Mouse (Mus musculus): ENCODE measurements around the gene Ulk4. TPM values are rescaled to one million over a fixed set of nuclear protein-coding genes. Genes with fewer than 3 reads are reported as not detected.

Gene Ulk4
- polyA plus RNA-seq, 1 experiment from 2014 or later = 167 TPM

DNA sequence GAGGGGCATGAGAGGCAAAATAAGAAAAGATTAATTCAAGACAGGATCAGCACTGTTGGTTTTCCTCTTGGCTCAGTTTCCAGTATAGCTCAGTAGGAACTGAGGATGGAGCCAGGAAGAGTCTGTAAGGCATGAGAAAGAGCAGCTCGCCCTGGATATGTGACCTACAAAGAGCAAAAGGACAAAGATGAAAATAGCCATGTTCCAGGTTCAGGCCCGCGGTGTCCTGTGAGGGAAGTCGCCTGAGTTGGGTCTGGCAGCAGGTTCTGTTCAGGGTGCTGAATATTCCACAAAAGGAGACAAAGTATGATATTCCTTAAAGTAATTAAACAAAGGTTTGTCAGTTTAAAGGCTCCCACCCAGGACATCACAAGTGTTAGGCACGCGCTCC is 34.8 kb upstream of the Ulk4 start:
- Histone ChIP-seq H3K9ac (no peak overlapping the region), H3K27ac (peak overlapping the region; percentile 22; the same call in 1 of the 2 replicates), H3K4me3 (no peak overlapping the region), H3K4me2 (replicated peaks) (no peak overlapping the region), H3K36me3 (no peaks in the 10 kb centered on the region), H3K4me1 (peaks cover 50% of the 10 kb centered on the region), H3K27me3 (no peaks in the 10 kb centered on the region), H3K9me3 (no peaks in the 10 kb centered on the region)
- ATAC-seq (ENCODE audit: low FRiP score, low read depth) = no peak
- WGBS = 83% methylated on average over 6 of the region's 6 CpGs

DNA sequence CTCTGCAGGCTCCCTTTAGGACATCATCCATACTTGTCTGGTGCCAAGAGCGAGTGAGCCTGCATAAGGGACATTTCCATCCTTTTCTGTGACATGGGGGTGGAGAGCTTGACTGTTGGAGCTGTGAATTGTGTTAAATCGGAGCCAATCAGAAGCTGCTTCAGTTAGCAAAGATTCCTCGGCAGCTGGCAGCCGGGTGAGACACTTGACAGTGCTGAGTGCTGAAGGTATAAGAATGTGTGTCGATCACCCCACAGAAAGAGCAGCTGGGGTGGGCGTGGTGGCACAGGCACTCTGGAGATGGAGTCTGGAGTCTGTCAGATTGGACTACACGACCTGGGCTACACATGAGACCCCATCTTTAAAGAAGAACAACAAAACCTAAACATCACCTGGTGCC is 33.5 kb upstream of the Ulk4 start:
- Histone ChIP-seq H3K9me3 (no peaks in the 10 kb centered on the region), H3K27ac (no peak overlapping the region), H3K4me3 (no peak overlapping the region), H3K4me1 (peaks cover 41% of the 10 kb centered on the region), H3K9ac (no peak overlapping the region), H3K36me3 (no peaks in the 10 kb centered on the region), H3K27me3 (no peaks in the 10 kb centered on the region), H3K4me2 (replicated peaks) (no peak overlapping the region)
- no peak for ATAC-seq (ENCODE audit: low FRiP score, low read depth)
- 78% methylated on average over 7 of the region's 7 CpGs for WGBS

DNA sequence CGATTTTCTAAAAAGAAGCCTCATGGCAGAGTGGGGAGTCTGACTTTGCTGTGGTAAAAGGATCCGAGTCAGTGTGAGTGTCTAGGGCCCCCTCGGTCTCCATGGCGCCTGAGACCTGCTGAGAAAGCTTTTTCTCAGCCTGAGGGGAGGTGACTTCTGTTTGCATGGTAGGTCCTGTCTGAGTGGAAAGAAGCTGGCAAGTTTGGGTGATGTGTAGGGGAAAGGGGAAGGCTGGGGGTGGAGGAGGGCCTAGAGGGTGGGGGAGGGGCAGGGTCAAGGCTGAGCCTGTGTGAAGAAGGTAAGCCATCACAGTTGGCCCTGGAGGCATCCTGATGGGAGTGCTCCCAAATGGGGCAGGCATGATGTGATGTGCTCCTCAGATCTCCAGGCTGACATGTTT is 32.3 kb upstream of the Ulk4 start:
- Histone ChIP-seq H3K4me1 (peaks cover 29% of the 10 kb centered on the region), H3K4me2 (replicated peaks) (no peak overlapping the region), H3K27me3 (no peaks in the 10 kb centered on the region), H3K9me3 (no peaks in the 10 kb centered on the region), H3K36me3 (no peaks in the 10 kb centered on the region), H3K27ac (no peak overlapping the region), H3K9ac (no peak overlapping the region), H3K4me3 (no peak overlapping the region)
- ATAC-seq (ENCODE audit: low FRiP score, low read depth) = no peak
- 57% methylated on average over 4 of the region's 4 CpGs for WGBS

DNA sequence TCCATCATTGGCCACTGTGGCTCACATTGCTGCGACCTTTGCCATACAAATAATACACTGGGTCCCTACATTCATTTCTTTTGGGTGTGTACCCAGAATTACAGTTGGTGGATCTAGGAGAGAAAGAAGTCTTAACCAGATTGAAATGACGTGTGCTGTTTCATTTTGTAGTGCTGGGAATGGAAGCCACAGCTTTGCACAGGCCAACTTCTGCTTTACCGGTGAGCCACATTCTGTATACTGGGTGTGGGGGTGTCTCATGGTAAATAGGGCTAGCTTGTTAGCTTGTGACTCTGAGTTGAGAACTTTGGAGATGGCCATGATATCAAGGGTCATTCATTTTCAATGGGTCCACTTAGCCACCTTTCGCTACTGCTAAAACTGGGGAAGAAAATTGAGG is 28.5 kb upstream of the Ulk4 start:
- no peak for ATAC-seq (ENCODE audit: low FRiP score, low read depth)
- H3K4me3 ChIP-seq = no peak overlapping the region
- H3K27ac ChIP-seq = no peak overlapping the region
- peaks cover 19% of the 10 kb centered on the region for H3K4me1 ChIP-seq
- 94% methylated on average over 4 of the region's 4 CpGs for WGBS
- H3K4me2 ChIP-seq (replicated peaks) = no peak overlapping the region
- H3K9me3 ChIP-seq = no peaks in the 10 kb centered on the region
- H3K36me3 ChIP-seq = no peaks in the 10 kb centered on the region
- no peak overlapping the region for H3K9ac ChIP-seq
- no peaks in the 10 kb centered on the region for H3K27me3 ChIP-seq

DNA sequence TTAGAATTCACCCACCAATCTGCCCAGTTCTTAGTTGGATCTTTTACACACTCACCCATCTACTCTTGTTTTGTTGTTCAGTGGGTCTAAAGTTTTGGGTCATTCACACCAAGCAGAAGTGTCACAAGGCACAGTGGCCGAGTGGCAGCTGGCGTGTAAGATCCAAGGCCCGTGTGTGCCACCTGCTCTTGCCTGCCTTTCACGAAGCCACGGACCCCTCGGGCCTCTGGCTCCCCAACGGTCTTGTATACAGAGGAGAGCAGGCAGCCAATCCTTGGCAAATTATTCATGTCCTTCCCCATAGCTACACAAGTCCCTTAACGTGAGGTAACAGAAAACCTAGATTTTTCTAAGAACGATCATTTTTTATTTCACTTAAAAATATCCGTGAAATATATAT is 27.5 kb upstream of the Ulk4 start:
- no peak for ATAC-seq (ENCODE audit: low FRiP score, low read depth)
- H3K4me3 ChIP-seq = no peak overlapping the region
- H3K27me3 ChIP-seq = no peaks in the 10 kb centered on the region
- H3K9me3 ChIP-seq = no peaks in the 10 kb centered on the region
- no peak overlapping the region for H3K9ac ChIP-seq
- 80% methylated on average over 10 of the region's 10 CpGs for WGBS
- peaks cover 28% of the 10 kb centered on the region for H3K4me1 ChIP-seq
- H3K27ac ChIP-seq = no peak overlapping the region
- no peaks in the 10 kb centered on the region for H3K36me3 ChIP-seq
- no peak overlapping the region for H3K4me2 ChIP-seq (replicated peaks)

DNA sequence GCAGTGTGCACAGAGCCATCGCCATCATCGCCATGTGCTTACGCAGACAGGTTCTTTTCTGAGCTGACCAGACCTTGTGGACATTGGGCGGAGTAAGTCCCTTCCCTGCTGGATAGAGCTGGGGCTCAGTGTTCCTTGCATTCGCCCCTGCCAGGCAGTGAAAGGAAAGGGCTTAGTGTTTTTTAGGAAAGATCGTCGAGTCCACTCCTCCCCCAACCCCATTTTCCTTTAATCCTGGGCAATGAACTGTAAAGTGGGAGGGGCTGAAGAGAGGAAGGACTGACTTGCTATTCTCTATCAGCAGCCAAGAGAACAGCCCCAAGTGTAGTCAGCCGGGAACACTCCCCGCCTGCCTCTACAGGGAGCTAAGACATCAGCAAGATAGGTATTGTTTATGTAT is 26.8 kb upstream of the Ulk4 start:
- Histone ChIP-seq H3K4me3 (no peak overlapping the region), H3K9me3 (no peaks in the 10 kb centered on the region), H3K4me2 (replicated peaks) (no peak overlapping the region), H3K27me3 (no peaks in the 10 kb centered on the region), H3K4me1 (peaks cover 31% of the 10 kb centered on the region), H3K9ac (no peak overlapping the region), H3K27ac (no peak overlapping the region), H3K36me3 (no peaks in the 10 kb centered on the region)
- ATAC-seq (ENCODE audit: low FRiP score, low read depth) = no peak
- 63% methylated on average over 9 of the region's 9 CpGs for WGBS

DNA sequence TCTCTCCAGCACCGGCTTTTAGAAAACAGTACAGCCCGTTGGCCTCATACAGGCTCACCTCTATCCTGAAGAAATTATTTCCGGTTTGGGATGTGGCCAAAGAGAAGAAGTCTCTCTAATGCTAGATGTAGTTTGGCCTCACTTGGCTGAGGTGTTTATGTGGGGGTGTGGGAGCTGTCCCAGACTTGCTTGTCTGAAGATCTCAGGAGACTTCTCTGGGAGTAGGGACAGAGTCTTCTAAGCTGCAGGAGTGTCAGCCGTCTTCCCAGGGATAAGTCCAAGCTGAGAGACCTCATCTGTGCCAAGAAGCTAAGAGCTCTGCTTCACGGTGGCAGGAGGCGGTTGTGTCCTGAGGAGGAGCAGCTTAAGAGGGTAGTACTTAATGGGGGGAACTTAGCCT is 26.1 kb upstream of the Ulk4 start:
- Histone ChIP-seq H3K9ac (no peak overlapping the region), H3K27ac (no peak overlapping the region), H3K4me2 (replicated peaks) (no peak overlapping the region), H3K4me1 (peaks cover 38% of the 10 kb centered on the region), H3K27me3 (no peaks in the 10 kb centered on the region), H3K9me3 (no peaks in the 10 kb centered on the region), H3K36me3 (no peaks in the 10 kb centered on the region), H3K4me3 (no peak overlapping the region)
- ATAC-seq (ENCODE audit: low FRiP score, low read depth) = no peak
- 67% methylated on average over 6 of the region's 6 CpGs for WGBS

DNA sequence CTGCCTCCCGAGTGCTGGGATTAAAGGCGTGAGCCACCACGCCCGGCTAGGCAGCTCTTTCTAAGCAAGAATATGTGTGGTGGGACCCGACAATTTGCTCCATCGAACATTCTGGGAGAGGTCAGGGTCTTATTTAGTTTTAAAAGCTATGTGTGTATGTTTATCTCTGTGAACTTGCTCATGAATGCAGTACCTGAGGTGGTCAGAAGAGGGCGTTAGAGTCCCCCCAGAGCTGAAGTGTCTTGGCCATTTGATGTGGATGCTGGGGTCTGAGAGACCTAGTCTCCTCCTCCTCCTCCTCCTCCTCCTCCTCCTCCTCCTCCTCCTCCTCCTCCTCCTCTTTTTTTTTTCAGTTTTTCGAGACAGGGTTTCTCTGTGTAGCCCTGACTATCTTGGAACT is 25.5 kb upstream of the Ulk4 start:
- H3K4me1 ChIP-seq = peaks cover 38% of the 10 kb centered on the region
- ATAC-seq (ENCODE audit: low FRiP score, low read depth) = no peak
- no peaks in the 10 kb centered on the region for H3K9me3 ChIP-seq
- H3K27ac ChIP-seq = no peak overlapping the region
- H3K4me2 ChIP-seq (replicated peaks) = no peak overlapping the region
- H3K36me3 ChIP-seq = no peaks in the 10 kb centered on the region
- no peaks in the 10 kb centered on the region for H3K27me3 ChIP-seq
- no peak overlapping the region for H3K4me3 ChIP-seq
- no peak overlapping the region for H3K9ac ChIP-seq
- 87% methylated on average over 7 of the region's 8 CpGs for WGBS

DNA sequence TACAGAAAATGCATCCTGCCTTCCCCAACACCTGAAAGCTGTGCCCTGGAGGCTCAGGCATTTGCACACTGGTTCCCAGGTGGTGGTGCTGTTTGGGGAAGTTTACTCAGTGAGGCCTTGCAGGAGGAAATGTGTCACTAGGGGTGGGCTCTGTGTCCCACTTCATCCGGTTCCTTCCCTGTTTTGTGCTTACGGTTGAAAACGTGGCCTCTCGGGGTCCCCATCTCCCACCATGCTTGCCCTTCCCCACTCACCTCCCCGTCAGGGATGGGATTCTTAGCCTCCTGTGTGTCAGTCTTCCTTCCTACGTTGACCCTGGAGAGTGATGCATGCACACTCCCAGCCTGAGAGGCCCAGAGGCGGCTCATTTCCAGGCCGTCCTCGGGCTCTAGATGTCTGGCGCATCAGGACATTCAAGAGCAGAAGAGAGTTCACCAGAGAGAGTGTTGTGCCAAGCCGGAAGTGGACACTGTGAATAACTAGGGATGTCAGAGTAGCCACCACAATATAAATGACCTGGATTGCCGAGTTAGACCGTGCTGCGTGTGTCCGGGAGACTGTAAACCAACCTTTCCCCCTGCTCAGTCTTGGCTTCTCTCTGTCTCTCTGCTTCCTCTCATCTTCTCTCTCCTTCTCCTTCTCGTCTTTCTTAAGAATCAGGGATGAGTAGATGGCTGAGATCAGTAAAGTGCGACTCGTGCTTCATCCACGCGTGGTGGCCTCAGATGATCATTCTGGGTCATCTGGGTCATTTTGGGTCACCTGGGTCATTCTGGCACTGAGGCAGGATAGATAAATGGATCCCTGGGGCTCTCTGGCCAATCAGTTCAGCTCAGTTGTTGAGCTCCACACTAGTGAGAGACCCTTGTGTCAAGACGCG is 24.3 kb upstream of the Ulk4 start:
- no peak for ATAC-seq (ENCODE audit: low FRiP score, low read depth)
- H3K4me1 ChIP-seq = peaks cover 38% of the 10 kb centered on the region
- no peak overlapping the region for H3K9ac ChIP-seq
- H3K9me3 ChIP-seq = no peaks in the 10 kb centered on the region
- no peak overlapping the region for H3K4me3 ChIP-seq
- no peak overlapping the region for H3K27ac ChIP-seq
- H3K27me3 ChIP-seq = peaks cover 8% of the 10 kb centered on the region; the same call in 1 of the 2 replicates
- no peaks in the 10 kb centered on the region for H3K36me3 ChIP-seq
- WGBS = 81% methylated on average over 22 of the region's 22 CpGs
- H3K4me2 ChIP-seq (replicated peaks) = no peak overlapping the region

DNA sequence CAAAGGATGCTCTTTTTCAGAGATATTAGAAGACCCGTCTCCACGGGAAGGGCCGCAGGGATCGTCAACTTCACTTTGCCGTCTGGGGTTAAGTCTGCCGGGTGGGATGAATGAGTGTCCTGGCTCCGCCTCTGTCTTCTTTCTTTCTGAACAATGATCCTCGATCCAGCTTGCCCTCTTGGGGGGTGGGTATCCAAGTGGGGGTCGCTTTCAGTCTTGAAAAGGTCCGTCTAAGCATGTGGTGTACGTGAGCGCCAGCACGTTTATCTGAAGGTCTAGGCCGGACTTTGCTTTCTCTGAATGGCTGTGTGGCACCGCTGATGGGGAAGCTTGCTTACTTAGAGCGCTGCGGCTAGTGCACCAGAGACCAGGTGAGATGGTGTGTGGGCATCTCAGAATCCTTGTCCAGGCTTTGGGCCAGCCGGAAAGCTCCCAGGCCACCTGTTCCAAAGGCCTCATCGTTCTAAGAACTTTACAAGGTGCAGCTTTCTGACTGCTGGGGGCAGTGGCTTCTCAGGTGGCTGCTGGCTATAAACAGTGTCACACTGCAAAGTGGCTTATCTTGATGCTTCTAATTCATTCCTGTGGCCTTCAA is 23.1 kb upstream of the Ulk4 start:
- no peak for ATAC-seq (ENCODE audit: low FRiP score, low read depth)
- peaks cover 14% of the 10 kb centered on the region; the same call in 1 of the 2 replicates for H3K27me3 ChIP-seq
- 71% methylated on average over 19 of the region's 19 CpGs for WGBS
- 0 out of 2 replicates have a peak overlapping the region, but pooled peaks have one; percentile 31 for H3K9ac ChIP-seq
- peak overlapping the region; percentile 94; the same call in 1 of the 2 replicates for H3K4me2 ChIP-seq (replicated peaks)
- peaks cover 38% of the 10 kb centered on the region for H3K4me1 ChIP-seq
- no peak overlapping the region; the same call in 1 of the 2 replicates for H3K27ac ChIP-seq
- H3K36me3 ChIP-seq = no peaks in the 10 kb centered on the region
- H3K9me3 ChIP-seq = no peaks in the 10 kb centered on the region
- no peak overlapping the region for H3K4me3 ChIP-seq

DNA sequence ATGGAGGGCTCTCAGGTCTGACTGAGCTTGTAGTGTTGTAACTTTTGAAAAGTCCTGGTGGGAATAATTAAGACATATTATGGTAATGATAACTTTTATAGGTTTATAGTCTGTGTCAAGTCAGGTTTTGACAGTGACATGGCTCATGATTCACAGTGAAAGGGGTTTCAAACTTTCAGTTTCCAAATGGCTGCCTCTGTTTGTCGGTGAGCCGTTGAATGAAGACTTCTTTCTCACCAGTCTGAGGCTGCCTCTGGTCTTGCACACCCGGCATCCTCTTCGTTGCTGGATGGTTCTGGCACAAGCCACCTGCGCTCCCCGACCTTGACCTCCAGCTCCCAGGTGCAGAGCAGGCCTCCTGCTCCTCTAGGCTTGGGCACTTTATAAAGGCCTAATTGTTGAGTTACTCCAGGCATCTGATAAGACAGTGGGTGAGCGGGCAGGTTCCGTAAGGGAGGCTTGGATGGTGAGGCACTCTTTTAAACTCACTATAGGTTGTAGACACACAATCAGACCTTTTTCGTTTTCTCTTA is 22.3 kb upstream of the Ulk4 start:
- Histone ChIP-seq H3K27ac (no peak overlapping the region), H3K4me3 (peak overlapping the region; percentile 89), H3K27me3 (peaks cover 21% of the 10 kb centered on the region), H3K4me1 (peaks cover 38% of the 10 kb centered on the region), H3K9ac (no peak overlapping the region), H3K4me2 (replicated peaks) (peak overlapping the region; percentile 94), H3K9me3 (no peaks in the 10 kb centered on the region), H3K36me3 (no peaks in the 10 kb centered on the region)
- no peak for ATAC-seq (ENCODE audit: low FRiP score, low read depth)
- 81% methylated on average over 9 of the region's 9 CpGs for WGBS

DNA sequence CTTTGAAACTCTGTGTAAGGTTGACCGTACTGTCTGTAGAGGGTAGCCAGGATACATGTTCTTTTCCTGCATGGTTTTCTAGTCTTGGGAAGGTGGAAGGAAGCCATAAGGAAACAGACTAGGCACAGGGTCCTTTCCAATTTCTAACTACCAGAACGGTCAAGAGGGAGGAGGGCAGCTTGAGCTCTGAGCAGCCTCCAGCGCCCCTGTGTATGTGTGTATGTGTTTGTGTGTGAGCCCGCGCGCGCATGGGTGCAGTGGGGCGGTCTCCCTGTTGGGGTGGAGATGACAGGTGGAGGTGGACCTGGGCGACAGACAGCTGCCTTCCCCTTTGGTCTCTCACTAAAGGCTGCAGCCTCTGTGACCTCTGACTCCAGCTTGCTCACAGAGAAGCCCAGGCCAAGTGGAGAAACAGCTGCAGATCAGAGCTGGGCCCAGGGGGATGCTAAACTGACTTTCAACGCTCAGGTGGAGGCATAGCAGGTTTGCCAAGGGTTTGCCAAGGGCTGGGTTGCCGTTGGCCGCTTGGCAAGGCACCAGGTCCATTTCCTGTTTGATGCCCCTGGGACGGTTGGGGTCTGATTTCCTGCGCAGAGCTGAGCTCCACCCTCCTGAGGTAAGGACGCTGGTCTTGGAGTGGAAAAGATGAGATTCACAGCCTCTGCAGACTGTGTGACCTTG is 21.6 kb upstream of the Ulk4 start:
- H3K9me3 ChIP-seq = no peaks in the 10 kb centered on the region
- H3K27me3 ChIP-seq = peaks cover 27% of the 10 kb centered on the region
- H3K4me2 ChIP-seq (replicated peaks) = peak overlapping the region; percentile 94
- no peak for ATAC-seq (ENCODE audit: low FRiP score, low read depth)
- peak overlapping the region; percentile 94 for H3K9ac ChIP-seq
- peak overlapping the region; percentile 89 for H3K4me3 ChIP-seq
- H3K36me3 ChIP-seq = no peaks in the 10 kb centered on the region
- 30% methylated on average over 15 of the region's 15 CpGs for WGBS
- peaks cover 35% of the 10 kb centered on the region for H3K4me1 ChIP-seq
- H3K27ac ChIP-seq = no peak overlapping the region

All from limb, embryonic 13.5 days (tissue).